Mouse (Mus musculus) ovary, adult 18-20 months (tissue): ENCODE measurements around the gene Sorbs1.
A peak's percentile ranks its signal among the peaks of the same experiment; 100 is the strongest.

Experiments
- DNase-seq: peaks from one replicate; pipeline ENCODE4 v3.0.0; 2022; ENCODE audit warnings: low spot score, mixed read lengths

Sorbs1 gene

GRCm38 (mm10) chr19:40407186-40407585 is 106.4 kb downstream of the Sorbs1 start:
- no peak for DNase-seq

- no peak for DNase-seq
Measured at GRCm38 (mm10) chr19:40406661-40407060, 106.9 kb downstream of the Sorbs1 start.

- no peak for DNase-seq
Measured at GRCm38 (mm10) chr19:40405808-40406207, 107.8 kb downstream of the Sorbs1 start.

- no peak for DNase-seq
Measured at GRCm38 (mm10) chr19:40404582-40404981, 109.0 kb downstream of the Sorbs1 start.

- DNase-seq: no peak
Measured at GRCm38 (mm10) chr19:40403999-40404398, 109.6 kb downstream of the Sorbs1 start.

GRCm38 (mm10) chr19:40402155-40402963 is 111.2 kb downstream of the Sorbs1 start:
- DNase-seq: no peak

GRCm38 (mm10) chr19:40401213-40401612 is 112.4 kb downstream of the Sorbs1 start:
- DNase-seq: no peak

- no peak for DNase-seq
Measured at GRCm38 (mm10) chr19:40400426-40401030, 113.1 kb downstream of the Sorbs1 start.

- DNase-seq: no peak
Measured at GRCm38 (mm10) chr19:40395757-40396661, 117.6 kb downstream of the Sorbs1 start.

GRCm38 (mm10) chr19:40395321-40395695 is 118.3 kb downstream of the Sorbs1 start:
- no peak for DNase-seq

GRCm38 (mm10) chr19:40394555-40395320 is 118.8 kb downstream of the Sorbs1 start:
- DNase-seq: no peak

- no peak for DNase-seq
Measured at GRCm38 (mm10) chr19:40392795-40393392, 120.7 kb downstream of the Sorbs1 start.

- peak; percentile 55 for DNase-seq
Measured at GRCm38 (mm10) chr19:40391469-40391868, 122.1 kb downstream of the Sorbs1 start.

- no peak for DNase-seq
Measured at GRCm38 (mm10) chr19:40386916-40387315, 126.7 kb downstream of the Sorbs1 start.

- DNase-seq: no peak
Measured at GRCm38 (mm10) chr19:40385334-40385733, 128.2 kb downstream of the Sorbs1 start.

GRCm38 (mm10) chr19:40383931-40384330 is 129.6 kb downstream of the Sorbs1 start:
- no peak for DNase-seq

GRCm38 (mm10) chr19:40380656-40381055 is 132.9 kb downstream of the Sorbs1 start:
- DNase-seq: no peak

GRCm38 (mm10) chr19:40380005-40380404 is 133.6 kb downstream of the Sorbs1 start:
- no peak for DNase-seq

- no peak for DNase-seq
Measured at GRCm38 (mm10) chr19:40379081-40379480, 134.5 kb downstream of the Sorbs1 start.

GRCm38 (mm10) chr19:40377632-40378031 is 135.9 kb downstream of the Sorbs1 start:
- no peak for DNase-seq

GRCm38 (mm10) chr19:40376566-40377281 is 136.9 kb downstream of the Sorbs1 start:
- DNase-seq: no peak
